Mouse (Mus musculus) erythroblast, adult 5-6 weeks (primary cell): ENCODE measurements around the gene Irf1. TPM values are rescaled to one million over a fixed set of nuclear protein-coding genes. Genes with fewer than 3 reads are reported as not detected.

ENCODE experiments used
- ATAC-seq: replicated peaks from 2 replicates; pipeline ENCODE4 v1.8.0; 2016; ENCODE audit warnings: moderate number of reproducible peaks, mild to moderate bottlenecking, moderate TSS enrichment, inconsistent platforms; ENCODE audit not compliant: poor library complexity, low FRiP score, severe bottlenecking
- total RNA-seq, 2 experiments: library from RNA; stranded (forward) in 1 of 2; stranded (reverse) in 1 of 2; fragments of 150-400 nt in 1 of 2; fragments of 200-764, 138-1000 nt in 1 of 2; gene quantifications; 2 replicates each; pipeline versions ENCODE4 v1.2.3 to v1.2.4; 2015 to 2017; ENCODE audit warnings: low replicate concordance in 2 of 2

The Irf1 gene
- total RNA-seq, 2 experiments from 2014 or later, result 8.8 to 22.7 TPM

DNA sequence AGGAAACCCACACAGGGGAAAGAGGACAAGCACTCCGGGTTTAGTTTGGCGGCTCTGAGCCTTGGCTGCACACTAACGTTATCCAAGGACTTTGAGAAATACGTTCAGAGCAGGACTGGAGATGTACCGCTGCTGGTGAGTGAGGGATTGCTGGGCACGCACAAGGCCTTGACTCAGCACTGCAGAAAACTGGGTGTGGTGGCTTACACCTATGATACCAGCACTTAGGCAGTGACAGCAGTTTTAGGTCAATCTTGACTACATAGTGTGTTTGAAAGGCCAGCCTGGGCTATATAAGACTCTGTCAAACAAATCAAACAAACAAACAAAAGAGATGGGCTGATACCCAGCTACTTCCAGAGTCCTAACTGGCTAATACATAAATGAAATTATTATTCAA, 33.7 kb downstream of the Irf1 start:
- no peak for ATAC-seq

GRCm38 (mm10) chr11:53804569-53805344, 34.9 kb downstream of the Irf1 start:
- ATAC-seq, result no peak

- ATAC-seq, result no peak
These were observed 36.0 kb downstream of the Irf1 start for GRCm38 (mm10) chr11:53805786-53806185.

DNA sequence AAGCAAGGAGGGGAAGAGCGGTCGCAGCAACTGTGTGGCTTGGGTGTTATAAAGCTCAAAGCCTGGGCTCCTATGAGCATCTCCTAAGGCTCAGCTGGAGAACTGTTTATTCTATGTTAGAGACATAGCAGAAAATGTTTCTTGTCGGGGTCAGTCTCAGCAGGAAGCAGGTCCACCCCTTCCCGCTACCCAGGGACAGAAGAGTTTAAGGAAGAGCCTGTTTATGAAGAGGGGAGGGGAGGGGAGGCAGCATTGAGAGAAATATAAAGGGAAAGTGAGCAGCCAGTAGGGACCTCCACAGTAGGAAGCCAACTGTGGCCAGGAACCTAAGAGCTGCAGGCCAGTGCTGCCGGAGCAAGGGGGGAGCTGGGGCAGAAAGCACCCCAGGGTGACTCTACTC, 39.5 kb downstream of the Irf1 start:
- no peak for ATAC-seq

DNA sequence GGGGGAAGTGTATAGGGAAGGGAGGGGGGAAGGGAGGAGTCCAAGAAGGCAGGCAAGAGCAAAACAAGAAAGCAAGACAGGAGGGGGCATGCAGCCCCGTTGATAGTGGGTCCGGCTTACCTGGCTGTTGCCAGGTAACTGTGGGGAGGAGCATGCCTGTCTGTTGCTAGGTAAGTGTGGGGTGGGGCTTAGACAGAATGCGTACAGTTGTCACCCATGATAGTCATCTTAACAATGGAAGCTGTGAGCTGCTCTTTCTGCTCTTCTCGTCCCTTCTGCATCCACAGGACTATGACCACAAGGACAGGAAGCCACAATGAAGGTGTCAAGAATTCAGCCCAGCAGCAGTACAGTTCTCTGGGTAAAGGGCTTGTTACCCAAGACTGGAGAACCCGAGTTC, 40.3 kb downstream of the Irf1 start:
- no peak for ATAC-seq

DNA sequence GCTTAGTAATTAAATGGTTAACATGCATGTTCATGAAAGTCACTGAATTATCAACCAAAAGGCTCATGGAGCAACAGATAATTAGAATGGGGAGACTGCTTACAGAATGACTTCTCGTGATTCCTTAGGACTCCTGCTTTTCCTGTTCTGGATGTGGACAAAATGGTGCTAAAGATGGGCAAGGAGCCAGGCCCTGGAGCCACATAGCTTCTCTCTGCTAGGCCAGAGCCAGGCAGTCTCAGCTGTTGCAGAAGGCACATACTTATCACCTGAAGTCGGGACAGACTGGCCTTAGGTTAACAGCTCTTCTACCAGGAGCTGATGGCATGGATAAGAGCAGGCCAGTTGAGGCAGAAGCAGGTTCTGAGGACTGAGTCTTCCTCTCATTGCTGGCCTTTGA, 40.9 kb downstream of the Irf1 start:
- ATAC-seq, result no peak

- ATAC-seq, result no peak
These were observed 41.5 kb downstream of the Irf1 start for GRCm38 (mm10) chr11:53811312-53811711.

DNA sequence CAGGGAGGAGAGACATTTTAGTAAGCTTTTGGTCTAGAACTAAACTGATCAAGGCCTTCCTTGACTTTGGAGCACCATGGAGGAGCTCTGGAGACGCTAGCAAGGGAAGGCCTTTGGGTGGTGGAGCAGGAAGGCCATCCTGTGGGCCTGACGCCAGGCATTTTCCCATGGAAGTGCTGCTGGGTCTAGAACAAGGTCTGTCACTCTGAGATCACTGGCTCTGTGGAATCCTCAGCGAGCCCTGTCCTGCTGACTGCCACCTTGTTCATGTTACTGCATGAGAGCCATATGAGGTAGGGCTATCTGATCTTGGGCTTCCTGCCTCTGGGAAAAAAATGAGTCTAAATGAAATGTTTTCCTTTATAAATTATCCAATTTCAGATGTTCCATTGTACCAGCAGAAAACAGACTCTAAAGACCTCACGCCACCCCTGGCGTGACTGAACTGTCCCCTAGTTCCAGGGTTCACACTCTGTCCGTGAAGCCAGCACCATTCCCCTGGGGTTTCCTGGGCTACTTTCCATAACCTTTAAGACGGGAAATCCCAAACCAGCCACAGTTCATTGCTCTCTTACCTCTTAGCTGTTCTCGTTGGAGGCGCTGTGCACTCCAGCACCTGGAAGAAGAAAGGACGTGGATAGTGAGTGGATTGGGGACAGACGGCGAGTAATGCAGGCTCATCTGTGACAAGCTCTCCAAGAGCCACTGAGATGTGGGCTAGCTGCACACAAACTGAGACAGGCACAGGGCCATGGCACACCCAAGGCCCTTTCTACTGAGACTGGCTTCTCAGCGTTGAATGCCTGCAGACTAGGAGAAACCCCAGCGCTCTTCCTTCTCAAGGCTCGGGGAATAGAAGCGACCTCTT, 43.4 kb downstream of the Irf1 start:
- ATAC-seq, result no peak

DNA sequence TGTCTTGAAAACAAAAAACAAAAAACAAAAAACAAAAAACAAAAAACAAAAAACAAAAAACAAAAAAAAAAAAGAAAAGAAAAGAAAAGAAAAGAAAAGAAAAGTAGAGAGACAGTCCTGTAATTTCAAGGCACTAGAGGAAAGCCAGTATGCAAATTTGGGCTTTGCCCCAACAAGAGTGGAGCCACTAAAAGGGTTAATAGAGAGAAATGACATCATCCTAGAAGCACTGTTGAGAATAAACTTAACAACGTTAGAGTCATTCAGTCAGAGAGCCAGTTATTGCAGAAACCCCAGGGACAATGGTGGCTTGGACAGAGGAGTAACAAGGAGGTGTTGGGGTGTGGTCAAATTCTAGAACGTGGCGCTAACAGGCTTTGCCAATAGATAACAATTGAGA, 45.0 kb downstream of the Irf1 start:
- no peak for ATAC-seq

DNA sequence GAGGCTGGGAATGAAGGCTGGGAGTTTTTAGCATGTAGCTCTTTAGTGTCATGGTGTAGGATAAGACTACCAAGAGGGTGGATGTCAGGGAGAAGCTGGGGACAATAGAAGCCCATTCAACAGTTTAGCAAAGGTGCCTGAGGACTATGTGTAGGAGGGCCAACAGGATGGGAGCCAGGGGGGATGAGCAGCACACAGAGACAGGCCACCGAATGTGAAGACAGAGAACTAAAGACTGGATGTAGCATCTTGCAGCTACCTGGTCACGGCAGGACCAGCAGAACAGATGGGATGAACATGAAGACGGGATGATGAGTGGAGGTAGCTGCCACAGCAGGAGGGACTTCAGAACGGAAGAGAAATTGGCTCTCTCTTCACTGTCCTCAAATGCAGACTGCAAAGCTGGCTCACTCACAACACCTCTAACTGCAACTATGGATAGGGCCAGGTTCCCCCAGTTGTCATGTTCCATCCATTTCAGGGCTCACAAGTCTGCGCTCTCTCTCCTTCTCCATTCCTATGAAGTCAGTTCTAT, 47.1 kb downstream of the Irf1 start:
- ATAC-seq, result no peak

DNA sequence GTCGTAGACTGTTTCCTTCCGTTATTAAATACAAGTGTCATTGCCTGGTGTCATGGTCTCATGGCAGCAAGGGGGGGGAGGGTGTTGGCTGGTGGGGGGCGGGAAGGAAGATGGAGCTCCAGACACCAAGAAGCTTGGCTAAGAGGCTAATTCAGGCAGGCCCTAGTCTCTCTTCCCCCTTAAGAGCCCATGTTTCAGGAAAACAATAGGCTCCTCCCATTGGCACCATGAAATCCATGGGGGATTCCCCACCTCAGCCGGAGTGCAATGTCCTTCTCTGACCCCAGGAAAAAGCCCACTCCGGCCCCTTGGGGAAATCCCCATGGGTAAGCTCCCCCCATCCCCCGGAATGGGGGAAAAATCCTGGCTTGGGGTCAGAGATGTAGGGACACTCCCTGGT, 49.0 kb downstream of the Irf1 start:
- ATAC-seq, result no peak

DNA sequence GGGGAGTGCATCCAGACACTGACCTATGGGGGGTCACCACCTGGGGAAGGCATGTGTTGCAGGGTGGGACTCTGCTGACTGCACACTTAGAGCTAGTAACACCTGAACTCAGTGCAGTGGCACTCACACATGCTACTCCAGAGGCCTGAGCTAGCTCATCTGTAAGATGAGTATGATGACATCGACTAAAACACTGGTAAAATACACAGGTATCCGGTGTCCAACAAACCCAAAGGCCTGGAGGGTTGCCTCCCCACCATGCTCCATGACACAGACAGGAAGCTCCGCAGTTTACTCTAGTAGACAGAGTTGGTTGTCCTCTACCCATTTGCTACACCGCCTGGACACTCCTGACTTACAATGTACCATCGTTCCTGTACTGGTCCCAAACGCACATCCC, 49.7 kb downstream of the Irf1 start:
- ATAC-seq, result no peak; the same call in 1 of the 2 replicates

DNA sequence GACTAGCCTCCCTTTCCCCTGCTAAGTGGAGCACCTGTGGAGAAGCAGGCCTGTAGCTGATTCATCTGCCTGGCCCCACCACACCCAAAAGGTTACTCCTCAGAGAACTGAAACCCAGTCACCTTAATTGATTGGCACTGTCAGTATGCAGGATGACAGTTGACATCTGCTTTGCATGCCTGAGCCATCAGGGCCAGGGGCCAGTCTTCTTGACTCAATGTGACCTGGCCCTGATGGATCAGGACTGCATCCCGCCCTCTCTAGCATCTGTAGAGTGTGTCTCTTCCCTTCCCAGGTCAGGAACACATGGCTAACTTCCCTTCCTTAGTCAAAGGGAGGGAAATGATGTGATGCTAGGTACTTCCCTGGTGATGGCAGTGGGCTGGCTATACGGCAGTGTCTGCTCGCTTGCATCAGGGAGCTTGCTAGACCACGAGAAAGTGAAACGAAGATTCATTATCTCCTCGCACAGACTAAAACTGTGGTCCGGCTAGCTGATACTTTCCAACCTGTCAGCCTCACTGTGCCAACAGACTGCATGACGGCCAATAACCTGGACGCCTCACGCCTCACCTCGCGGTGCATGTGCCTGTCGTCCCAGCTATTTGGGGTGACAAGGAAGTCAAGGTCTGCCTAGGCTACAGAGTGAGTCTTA, 50.8 kb downstream of the Irf1 start:
- ATAC-seq, result no peak

DNA sequence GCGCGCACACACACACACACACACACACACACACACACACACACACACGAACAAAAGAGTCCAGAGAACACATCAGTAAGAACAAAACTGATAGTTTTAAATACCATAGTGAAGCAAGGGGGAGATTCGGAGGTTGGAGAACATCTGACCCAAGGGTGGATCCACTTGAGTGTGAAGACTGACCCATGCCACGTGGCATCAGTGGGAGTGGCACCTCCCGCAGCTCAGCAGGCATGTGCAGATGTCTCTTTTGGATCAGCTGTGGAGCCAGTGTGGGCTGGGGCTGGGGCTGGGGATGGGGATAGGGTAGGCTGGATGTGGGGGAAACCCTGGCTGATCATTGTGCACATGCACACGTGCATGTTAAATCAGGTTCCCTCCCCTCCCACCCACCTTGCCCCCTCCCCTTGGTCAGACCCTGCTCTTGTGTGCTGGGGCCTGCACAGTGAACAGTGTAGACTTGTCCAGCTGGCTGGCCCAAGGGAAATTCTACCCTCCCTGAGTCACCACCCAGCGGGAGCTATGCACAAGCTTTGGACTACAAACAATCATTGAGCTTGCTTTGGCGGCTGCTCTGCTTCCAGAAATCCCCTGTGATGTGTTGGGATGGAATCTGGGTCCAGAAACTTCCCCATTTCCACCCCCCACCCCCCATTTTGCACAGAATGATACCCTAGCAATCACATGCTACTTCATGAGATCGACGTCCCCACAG, 51.6 kb downstream of the Irf1 start:
- no peak for ATAC-seq

DNA sequence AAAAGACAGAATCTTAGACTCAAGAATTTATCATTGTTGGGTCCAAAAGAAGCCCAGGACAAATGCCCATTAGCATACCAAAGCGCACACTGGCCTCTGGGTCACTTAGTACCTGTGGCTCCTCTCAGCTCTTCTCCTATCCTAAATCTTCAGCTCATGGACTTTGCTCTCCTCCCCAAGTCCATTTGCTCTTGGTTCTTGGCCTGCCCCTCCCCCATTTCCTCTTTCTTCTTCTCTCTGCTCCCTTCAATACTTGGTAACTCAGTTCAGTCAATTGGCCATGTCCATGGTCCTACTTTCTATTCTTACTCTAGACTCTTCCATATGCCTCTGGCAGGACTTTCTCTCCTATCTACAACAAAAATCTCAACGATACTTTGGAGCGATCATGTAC, 52.1 kb downstream of the Irf1 start:
- ATAC-seq, result no peak

DNA sequence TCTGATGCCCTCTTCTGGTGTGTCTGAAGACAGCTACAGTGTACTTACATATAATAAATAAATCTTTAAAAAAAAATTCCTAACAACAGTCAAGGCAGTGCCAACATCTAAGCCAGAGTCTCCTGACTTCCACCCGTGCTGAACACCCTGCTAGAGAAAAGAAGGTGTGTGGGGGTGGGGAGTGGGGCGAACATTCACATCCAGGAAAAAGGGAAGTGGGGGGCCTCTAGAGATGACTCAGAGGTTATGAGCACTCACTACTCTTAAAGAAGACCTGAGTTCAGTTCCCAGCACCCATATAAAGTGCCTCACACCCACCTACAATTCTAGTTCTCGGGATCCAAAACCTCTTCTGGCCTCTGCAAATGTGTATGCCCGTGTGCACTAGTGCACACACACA, 55.6 kb downstream of the Irf1 start:
- ATAC-seq, result no peak
